Mouse (Mus musculus) megakaryocyte, adult 5-6 weeks (primary cell): ENCODE measurements at regions not wholly inside any gene's neighbourhood (a gene's known extent, or its start where the extent isn't known, plus 50 kb on each side); places are given as distances from the start of the nearest gene placed in this dataset.

ENCODE experiments used
- ATAC-seq: 2 replicates; pipeline ENCODE4 v1.8.0; 2016; ENCODE audit warnings: mild to moderate bottlenecking, inconsistent platforms; ENCODE audit not compliant: poor library complexity, severe bottlenecking

DNA sequence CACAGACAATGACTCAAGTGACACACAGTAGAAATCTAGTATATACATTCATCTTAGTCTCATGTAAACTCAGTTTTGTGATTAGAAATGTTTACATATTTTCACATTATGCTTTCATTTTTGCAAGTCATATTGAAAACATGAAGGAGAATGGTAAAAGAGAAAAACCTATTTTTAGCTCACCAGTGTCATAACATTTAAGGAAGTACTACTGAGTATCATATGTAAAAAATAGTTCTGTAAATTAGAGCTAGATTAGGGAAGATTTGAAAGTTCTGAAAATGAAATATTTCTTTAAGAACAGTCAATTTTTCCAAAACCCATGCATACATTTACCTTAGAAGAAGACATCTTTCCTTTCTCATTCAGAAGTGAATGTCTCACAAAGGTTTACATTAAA lies 312.0 kb upstream of the Klra1 start:
- ATAC-seq, result peak; percentile 80
